Comparison of ENCODE assay signal across 14 mouse cellular contexts in the genomic region with DNA sequence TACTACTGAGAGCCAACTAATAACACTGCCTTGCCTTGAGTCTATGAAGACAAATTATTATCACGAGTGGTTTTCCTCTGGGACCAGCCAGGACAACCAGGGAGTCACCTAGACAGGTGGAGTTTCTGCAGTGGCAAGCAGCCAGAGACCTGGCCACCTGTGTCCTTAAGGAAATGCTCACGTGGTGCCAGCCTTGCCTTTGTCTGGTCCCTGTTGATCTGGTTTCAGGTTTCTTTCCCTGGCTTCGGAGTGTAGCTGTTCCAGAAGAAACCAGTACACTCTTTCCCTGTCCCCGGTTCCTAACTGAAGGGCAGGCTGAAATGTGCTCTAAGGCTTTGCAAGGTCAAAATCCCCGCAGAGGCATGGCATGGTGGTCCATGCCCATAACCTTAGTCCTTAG. TPM values are rescaled to one million over a fixed set of nuclear protein-coding genes. Genes with fewer than 3 reads are reported as not detected.
A peak's percentile ranks its signal among the peaks of the same experiment; 100 is the strongest.
DNase-seq lines count a peak whose midpoint lies in the region; ATAC-seq lines count a peak whose summit lies in the region.
"Had no signal": no experiment of that assay in that cellular context is flagged by ENCODE, and none has a peak within 500 bp of the region (broad histone marks: within the 10 kb centered on the region; RNA-seq: fewer than 3 reads in every experiment).

No protein-coding gene starts in this region.

- no peak overlapping the region for H3K4me2 ChIP-seq in intestine, embryonic 16.5 days (ENCODE audit: low read depth, low read length)
- H3K4me2 ChIP-seq in kidney, embryonic 16.5 days (replicated peaks; ENCODE audit: low read depth, low read length) = no peak overlapping the region
- no peak overlapping the region for H3K4me2 ChIP-seq in stomach, embryonic 14.5 days (replicated peaks; ENCODE audit: low read depth, low read length)
- H3K4me2 ChIP-seq: hindbrain, embryonic 13.5 days; limb, embryonic 12.5 days; midbrain, embryonic 13.5 days had no signal

- no peaks in the 10 kb centered on the region for H3K36me3 ChIP-seq in intestine, embryonic 16.5 days (ENCODE audit: control insufficient read depth, insufficient read depth, low read length)
- no peaks in the 10 kb centered on the region for H3K36me3 ChIP-seq in kidney, embryonic 16.5 days (ENCODE audit: insufficient read depth, low read length)
- no peaks in the 10 kb centered on the region for H3K36me3 ChIP-seq in stomach, embryonic 14.5 days (ENCODE audit: control insufficient read depth, insufficient read depth, low read length)
- H3K36me3 ChIP-seq: hindbrain, embryonic 13.5 days; limb, embryonic 12.5 days; midbrain, embryonic 13.5 days had no signal

- peak; percentile 69 to 77 for DNase-seq in lung, adult 18-20 months
- DNase-seq in lung, postnatal 10 days = no peak
- no peak for DNase-seq in left cerebral cortex, adult 9 months (ENCODE audit: low spot score in 2 of 2)
- no peak for DNase-seq in B cell, adult 2 months
- DNase-seq: adrenal gland, adult 2 months; thymus, postnatal 14 days had no signal

- H3K4me1 ChIP-seq in intestine, embryonic 16.5 days (ENCODE audit: control insufficient read depth, insufficient read depth, low read length) = no peaks in the 10 kb centered on the region
- no peaks in the 10 kb centered on the region; the same call in 1 of the 2 replicates for H3K4me1 ChIP-seq in kidney, embryonic 16.5 days (ENCODE audit: insufficient read depth, low read length)
- H3K4me1 ChIP-seq in stomach, embryonic 14.5 days (ENCODE audit: control insufficient read depth, insufficient read depth, low read length) = no peaks in the 10 kb centered on the region
- H3K4me1 ChIP-seq: hindbrain, embryonic 13.5 days; midbrain, embryonic 13.5 days had no signal

- H3K9me3 ChIP-seq in intestine, embryonic 16.5 days (ENCODE audit: control insufficient read depth, low read length) = no peaks in the 10 kb centered on the region
- no peaks in the 10 kb centered on the region for H3K9me3 ChIP-seq in kidney, embryonic 16.5 days (ENCODE audit: low read length)
- H3K9me3 ChIP-seq in stomach, embryonic 14.5 days (ENCODE audit: control insufficient read depth, low read depth, low read length) = no peaks in the 10 kb centered on the region
- H3K9me3 ChIP-seq: hindbrain, embryonic 13.5 days; limb, embryonic 12.5 days; midbrain, embryonic 13.5 days had no signal

- H3K27ac ChIP-seq in intestine, embryonic 16.5 days (ENCODE audit: low read length) = no peak overlapping the region
- H3K27ac ChIP-seq in kidney, embryonic 16.5 days (ENCODE audit: low read length) = peak overlapping the region; percentile 69
- H3K27ac ChIP-seq in stomach, embryonic 14.5 days (ENCODE audit: low read length) = no peak overlapping the region
- H3K27ac ChIP-seq: hindbrain, embryonic 13.5 days; limb, embryonic 12.5 days; midbrain, embryonic 13.5 days had no signal

- H3K27me3 ChIP-seq in intestine, embryonic 16.5 days (replicated peaks; ENCODE audit: control insufficient read depth, insufficient read depth, low read length) = no peaks in the 10 kb centered on the region
- no peaks in the 10 kb centered on the region for H3K27me3 ChIP-seq in kidney, embryonic 16.5 days (ENCODE audit: insufficient read depth, low read length)
- no peaks in the 10 kb centered on the region for H3K27me3 ChIP-seq in stomach, embryonic 14.5 days (ENCODE audit: control insufficient read depth, insufficient read depth, low read length)
- H3K27me3 ChIP-seq: hindbrain, embryonic 13.5 days; midbrain, embryonic 13.5 days; Patski had no signal

- H3K4me3 ChIP-seq in intestine, embryonic 16.5 days (ENCODE audit: low read length) = no peak overlapping the region
- H3K4me3 ChIP-seq in kidney, embryonic 16.5 days (ENCODE audit: low read length) = no peak overlapping the region
- H3K4me3 ChIP-seq in stomach, embryonic 14.5 days (ENCODE audit: low read depth, low read length) = no peak overlapping the region
- H3K4me3 ChIP-seq: erythroblast, embryonic 14.5 days; hindbrain, embryonic 13.5 days; limb, embryonic 12.5 days; midbrain, embryonic 13.5 days had no signal

- no peak overlapping the region for H3K9ac ChIP-seq in intestine, embryonic 16.5 days (ENCODE audit: low read depth, low read length)
- H3K9ac ChIP-seq in kidney, embryonic 16.5 days (replicated peaks; ENCODE audit: low read length) = no peak overlapping the region
- H3K9ac ChIP-seq in stomach, embryonic 14.5 days (replicated peaks; ENCODE audit: low read depth, low read length) = no peak overlapping the region
- H3K9ac ChIP-seq: hindbrain, embryonic 13.5 days; limb, embryonic 12.5 days; midbrain, embryonic 13.5 days had no signal

- peak; percentile 55; the same call in 1 of the 2 replicates for ATAC-seq in intestine, embryonic 16.5 days
- ATAC-seq in kidney, embryonic 16.5 days (ENCODE audit: low FRiP score, low TSS enrichment) = no peak
- 0 out of 2 replicates have a peak, but pooled peaks have one; percentile 29 for ATAC-seq in stomach, embryonic 14.5 days (ENCODE audit: insufficient number of reproducible peaks, insufficient read depth, low FRiP score, low read depth)
- ATAC-seq: midbrain, embryonic 13.5 days; Patski had no signal

- WGBS in intestine, embryonic 16.5 days = 64% methylated on average over 5 of the region's 5 CpGs
- WGBS in kidney, embryonic 16.5 days = 40% methylated on average over 5 of the region's 5 CpGs
- 49% methylated on average over 5 of the region's 5 CpGs for WGBS in stomach, embryonic 14.5 days

RNA-seq across cellular contexts. Expression of gene Inpp5j, which starts 7.9 kb away (rescaled TPM):
- polyA plus RNA-seq in intestine, embryonic 16.5 days (2015; fragmentation: Nextera tagmentation; extraction: Ambion mirVana) = 5.6 and 5.9 TPM in 2 replicates
- 2.8 and 3.1 TPM in 2 replicates for polyA plus RNA-seq in kidney, embryonic 16.5 days (2015; fragmentation: Nextera tagmentation; extraction: Ambion mirVana)
- 1.2 and 2.0 TPM in 2 replicates for polyA plus RNA-seq in stomach, embryonic 14.5 days (2014; fragmentation: Nextera tagmentation; extraction: Ambion mirVana)
- polyA plus RNA-seq: erythroblast, embryonic 14.5 days; limb, embryonic 12.5 days had no signal

RNA-seq across cellular contexts. Expression of gene Pla2g3, which starts 8.7 kb away (rescaled TPM):
- polyA plus RNA-seq in intestine, embryonic 16.5 days (2015; fragmentation: Nextera tagmentation; extraction: Ambion mirVana) = 0.33 and 0.43 TPM in 2 replicates
- 0.32 and 0.56 TPM in 2 replicates for polyA plus RNA-seq in kidney, embryonic 16.5 days (2015; fragmentation: Nextera tagmentation; extraction: Ambion mirVana)
- 0.17 and 0.52 TPM in 2 replicates for polyA plus RNA-seq in stomach, embryonic 14.5 days (2014; fragmentation: Nextera tagmentation; extraction: Ambion mirVana)
- polyA plus RNA-seq: erythroblast, embryonic 14.5 days had no signal

RNA-seq across cellular contexts. Expression of gene Selenom, which starts 17.7 kb away (rescaled TPM):
- 182 and 185 TPM in 2 replicates for polyA plus RNA-seq in intestine, embryonic 16.5 days (2015; fragmentation: Nextera tagmentation; extraction: Ambion mirVana)
- polyA plus RNA-seq in kidney, embryonic 16.5 days (2015; fragmentation: Nextera tagmentation; extraction: Ambion mirVana) = 113 and 114 TPM in 2 replicates
- 154 and 160 TPM in 2 replicates for polyA plus RNA-seq in stomach, embryonic 14.5 days (2014; fragmentation: Nextera tagmentation; extraction: Ambion mirVana)

RNA-seq across cellular contexts. Expression of gene Smtn, which starts 43.7 kb away (rescaled TPM):
- polyA plus RNA-seq in intestine, embryonic 16.5 days (2015; fragmentation: Nextera tagmentation; extraction: Ambion mirVana) = 78.2 and 80.1 TPM in 2 replicates
- 110 and 116 TPM in 2 replicates for polyA plus RNA-seq in kidney, embryonic 16.5 days (2015; fragmentation: Nextera tagmentation; extraction: Ambion mirVana)
- 109 and 112 TPM in 2 replicates for polyA plus RNA-seq in stomach, embryonic 14.5 days (2014; fragmentation: Nextera tagmentation; extraction: Ambion mirVana)

RNA-seq across cellular contexts. Expression of gene Rnf185, which starts 44.6 kb away (rescaled TPM):
- polyA plus RNA-seq in intestine, embryonic 16.5 days (2015; fragmentation: Nextera tagmentation; extraction: Ambion mirVana) = 34.1 and 36.1 TPM in 2 replicates
- 45.5 and 47.0 TPM in 2 replicates for polyA plus RNA-seq in kidney, embryonic 16.5 days (2015; fragmentation: Nextera tagmentation; extraction: Ambion mirVana)
- polyA plus RNA-seq in stomach, embryonic 14.5 days (2014; fragmentation: Nextera tagmentation; extraction: Ambion mirVana) = 34.2 and 34.8 TPM in 2 replicates

Comparison
In these comparisons a context has a peak if more than half of its experiments do, and no peak if none do; other contexts are left out.
1. DNase-seq: peak in lung, adult 18-20 months (2 of 2); none in lung, postnatal 10 days (single experiment), left cerebral cortex, adult 9 months (0 of 2) and B cell, adult 2 months (0 of 2).